Mouse (Mus musculus): ENCODE data around the gene Abcb9.

GRCm38 (mm10) chr5:124017941-124018340 lies 77.7 kb downstream of the Abcb9 start:
- no peak for TF ChIP-seq CTCF (IDR thresholded peaks at IDR 0.05; ENCODE audit: low read depth, low read length)
- no peak for TF ChIP-seq POLR2AphosphoS5 (IDR thresholded peaks at IDR 0.05; ENCODE audit: insufficient replicate concordance, low read depth, low read length)
- TF ChIP-seq GATA1 (IDR thresholded peaks at IDR 0.05; ENCODE audit: borderline replicate concordance, low read length), result no peak
- no peak for TF ChIP-seq GATA2 (IDR thresholded peaks at IDR 0.05; ENCODE audit: borderline replicate concordance, low read depth, low read length)

All from G1E (cell line).